Mouse (Mus musculus): ENCODE data around the gene Omp. TPM values are rescaled to one million over a fixed set of nuclear protein-coding genes. Genes with fewer than 3 reads are reported as not detected.

Gene Omp
- polyA plus RNA-seq, 1 experiment = 0.26 TPM

- WGBS = 23% methylated on average over 8 of the region's 8 CpGs
- peak; percentile 95 for TF ChIP-seq CTCF (IDR thresholded peaks at IDR 0.05; ENCODE audit: insufficient read depth, low read length)
- TF ChIP-seq POLR2A (IDR thresholded peaks at IDR 0.05; ENCODE audit: borderline replicate concordance, extremely low read depth, low read depth, low read length) = no peak
- DNase-seq = peak; percentile 76
- no peak overlapping the region for H3K4me3 ChIP-seq (replicated peaks; ENCODE audit: extremely low read depth, low read depth, low read length)
- H3K4me1 ChIP-seq (ENCODE audit: control insufficient read depth, insufficient read depth, low read length) = peaks cover 33% of the 10 kb centered on the region
Observed at GRCm38 (mm10) chr7:98155546-98156279, 10.4 kb upstream of the Omp start.

- 78% methylated on average over 5 of the region's 5 CpGs for WGBS
Observed at GRCm38 (mm10) chr7:98153892-98154291, 8.6 kb upstream of the Omp start.

GRCm38 (mm10) chr7:98153345-98153744, 8.0 kb upstream of the Omp start:
- 63% methylated on average over 3 of the region's 3 CpGs for WGBS
- H3K4me1 ChIP-seq (ENCODE audit: control insufficient read depth, insufficient read depth, low read length) = peaks cover 17% of the 10 kb centered on the region
- H3K4me3 ChIP-seq (replicated peaks; ENCODE audit: extremely low read depth, low read depth, low read length) = no peak overlapping the region
- no peak for DNase-seq
- TF ChIP-seq POLR2A (IDR thresholded peaks at IDR 0.05; ENCODE audit: borderline replicate concordance, extremely low read depth, low read depth, low read length) = no peak
- TF ChIP-seq CTCF (IDR thresholded peaks at IDR 0.05; ENCODE audit: insufficient read depth, low read length) = no peak

More at GRCm38 (mm10) chr7:98153892-98154291, 8.6 kb upstream of the Omp start:
- DNase-seq = no peak
- no peak overlapping the region for H3K4me3 ChIP-seq (replicated peaks; ENCODE audit: extremely low read depth, low read depth, low read length)
- TF ChIP-seq CTCF (IDR thresholded peaks at IDR 0.05; ENCODE audit: insufficient read depth, low read length) = no peak
- no peak for TF ChIP-seq POLR2A (IDR thresholded peaks at IDR 0.05; ENCODE audit: borderline replicate concordance, extremely low read depth, low read depth, low read length)
- H3K4me1 ChIP-seq (ENCODE audit: control insufficient read depth, insufficient read depth, low read length) = peaks cover 20% of the 10 kb centered on the region

DNA sequence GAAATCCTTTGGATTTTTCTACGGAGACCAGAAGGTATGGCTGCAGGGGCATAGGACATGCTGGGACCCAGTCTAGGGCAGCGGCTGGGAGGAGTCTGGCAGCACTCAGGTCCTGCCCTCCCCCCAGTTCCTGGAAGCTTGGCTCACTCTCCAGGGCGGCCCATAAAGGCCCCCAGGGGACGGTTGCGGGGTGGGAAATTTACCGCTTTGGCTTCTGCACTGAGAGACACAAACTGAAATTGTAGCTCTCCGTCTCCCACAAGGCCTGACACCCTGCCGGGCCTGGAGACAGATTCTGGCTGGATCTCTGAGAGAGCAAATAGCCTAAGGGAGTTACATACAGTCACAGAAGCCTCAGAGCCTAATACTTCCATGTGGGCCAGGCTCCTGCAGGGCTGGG, 7.1 kb upstream of the Omp start:
- no peak overlapping the region for H3K4me3 ChIP-seq (replicated peaks; ENCODE audit: extremely low read depth, low read depth, low read length)
- 66% methylated on average over 8 of the region's 8 CpGs for WGBS
- TF ChIP-seq POLR2A (IDR thresholded peaks at IDR 0.05; ENCODE audit: borderline replicate concordance, extremely low read depth, low read depth, low read length) (no peak), CTCF (IDR thresholded peaks at IDR 0.05; ENCODE audit: insufficient read depth, low read length) (no peak)
- DNase-seq = no peak
- peaks cover 12% of the 10 kb centered on the region for H3K4me1 ChIP-seq (ENCODE audit: control insufficient read depth, insufficient read depth, low read length)

DNA sequence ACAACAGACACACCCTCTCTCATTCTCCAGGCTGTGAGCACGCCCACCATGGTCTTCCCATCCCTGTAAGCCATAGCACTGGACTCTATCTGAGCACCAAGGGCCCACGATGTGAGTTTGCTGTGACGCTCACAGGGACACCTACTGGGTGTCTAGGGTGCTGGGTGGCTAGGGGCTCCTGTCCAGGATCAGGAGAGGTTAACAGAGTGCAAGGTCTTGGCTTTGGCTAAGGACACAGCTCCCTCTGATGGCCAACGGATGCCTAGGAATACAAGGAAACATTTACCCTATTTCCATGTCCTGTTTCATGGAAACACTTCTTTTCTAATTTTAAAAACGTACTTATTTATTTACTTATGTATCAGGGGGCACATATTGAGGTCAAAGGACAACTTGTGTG, 5.2 kb upstream of the Omp start:
- no peaks in the 10 kb centered on the region for H3K4me1 ChIP-seq (ENCODE audit: control insufficient read depth, insufficient read depth, low read length)
- H3K4me3 ChIP-seq (replicated peaks; ENCODE audit: extremely low read depth, low read depth, low read length) = no peak overlapping the region
- 56% methylated on average over 5 of the region's 5 CpGs for WGBS
- no peak for TF ChIP-seq CTCF (IDR thresholded peaks at IDR 0.05; ENCODE audit: insufficient read depth, low read length)
- no peak for TF ChIP-seq POLR2A (IDR thresholded peaks at IDR 0.05; ENCODE audit: borderline replicate concordance, extremely low read depth, low read depth, low read length)
- DNase-seq = no peak

- WGBS = 74% methylated on average over 3 of the region's 3 CpGs
- H3K4me3 ChIP-seq (replicated peaks; ENCODE audit: extremely low read depth, low read depth, low read length) = no peak overlapping the region
- H3K4me1 ChIP-seq (ENCODE audit: control insufficient read depth, insufficient read depth, low read length) = no peaks in the 10 kb centered on the region
- TF ChIP-seq POLR2A (IDR thresholded peaks at IDR 0.05; ENCODE audit: borderline replicate concordance, extremely low read depth, low read depth, low read length) = no peak
- no peak for TF ChIP-seq CTCF (IDR thresholded peaks at IDR 0.05; ENCODE audit: insufficient read depth, low read length)
- no peak for DNase-seq
Observed at GRCm38 (mm10) chr7:98149802-98150201, 4.5 kb upstream of the Omp start.

DNA sequence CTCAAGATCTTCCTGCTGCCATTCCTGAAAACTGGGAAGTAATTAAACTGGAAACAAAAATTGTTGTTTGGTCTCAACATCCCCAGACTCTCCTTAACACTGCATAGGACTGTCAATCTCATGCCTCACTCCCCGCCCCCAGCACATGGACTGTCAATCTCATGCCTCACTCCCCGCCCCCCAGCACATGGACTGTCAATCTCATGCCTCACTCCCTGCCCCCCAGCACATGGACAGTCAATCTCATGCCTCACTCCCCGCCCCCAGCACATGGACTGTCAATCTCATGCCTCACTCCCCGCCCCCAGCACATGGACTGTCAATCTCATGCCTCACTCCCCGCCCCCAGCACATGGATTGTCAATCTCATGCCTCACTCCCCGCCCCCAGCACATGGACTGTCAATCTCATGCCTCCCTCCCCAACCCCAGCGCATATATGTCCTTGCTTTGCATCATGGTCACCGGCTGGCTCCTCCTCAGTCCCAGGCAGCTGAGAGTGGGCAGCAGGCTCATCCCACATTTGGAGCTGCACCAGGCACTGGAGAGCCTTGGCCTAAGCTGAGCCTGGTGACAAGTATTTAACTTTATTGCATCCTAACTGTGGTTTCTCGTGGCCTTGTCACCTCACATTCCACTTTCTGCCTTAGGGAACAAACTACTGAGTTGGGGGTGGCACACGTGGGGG, 3.6 kb upstream of the Omp start:
- Histone ChIP-seq H3K4me1 (ENCODE audit: control insufficient read depth, insufficient read depth, low read length) (no peaks in the 10 kb centered on the region), H3K4me3 (replicated peaks; ENCODE audit: extremely low read depth, low read depth, low read length) (no peak overlapping the region)
- WGBS = 82% methylated on average over 10 of the region's 10 CpGs
- TF ChIP-seq CTCF (IDR thresholded peaks at IDR 0.05; ENCODE audit: insufficient read depth, low read length) (no peak), POLR2A (IDR thresholded peaks at IDR 0.05; ENCODE audit: borderline replicate concordance, extremely low read depth, low read depth, low read length) (no peak)
- DNase-seq = no peak

GRCm38 (mm10) chr7:98147766-98148165, 2.5 kb upstream of the Omp start:
- WGBS = 67% methylated on average over 8 of the region's 8 CpGs
- Histone ChIP-seq H3K4me1 (ENCODE audit: control insufficient read depth, insufficient read depth, low read length) (no peaks in the 10 kb centered on the region), H3K4me3 (replicated peaks; ENCODE audit: extremely low read depth, low read depth, low read length) (no peak overlapping the region)
- DNase-seq = no peak
- TF ChIP-seq POLR2A (IDR thresholded peaks at IDR 0.05; ENCODE audit: borderline replicate concordance, extremely low read depth, low read depth, low read length) (no peak), CTCF (IDR thresholded peaks at IDR 0.05; ENCODE audit: insufficient read depth, low read length) (no peak)

GRCm38 (mm10) chr7:98146447-98146845, 1.1 kb upstream of the Omp start:
- H3K4me1 ChIP-seq (ENCODE audit: control insufficient read depth, insufficient read depth, low read length) = no peaks in the 10 kb centered on the region
- TF ChIP-seq POLR2A (IDR thresholded peaks at IDR 0.05; ENCODE audit: borderline replicate concordance, extremely low read depth, low read depth, low read length) = no peak
- TF ChIP-seq CTCF (IDR thresholded peaks at IDR 0.05; ENCODE audit: insufficient read depth, low read length) = no peak
- WGBS = 61% methylated on average over 8 of the region's 8 CpGs
- DNase-seq = no peak
- no peak overlapping the region for H3K4me3 ChIP-seq (replicated peaks; ENCODE audit: extremely low read depth, low read depth, low read length)

Data from lung, adult 2 months (tissue).